Mouse (Mus musculus): ENCODE measurements around the gene Rela.

DNA sequence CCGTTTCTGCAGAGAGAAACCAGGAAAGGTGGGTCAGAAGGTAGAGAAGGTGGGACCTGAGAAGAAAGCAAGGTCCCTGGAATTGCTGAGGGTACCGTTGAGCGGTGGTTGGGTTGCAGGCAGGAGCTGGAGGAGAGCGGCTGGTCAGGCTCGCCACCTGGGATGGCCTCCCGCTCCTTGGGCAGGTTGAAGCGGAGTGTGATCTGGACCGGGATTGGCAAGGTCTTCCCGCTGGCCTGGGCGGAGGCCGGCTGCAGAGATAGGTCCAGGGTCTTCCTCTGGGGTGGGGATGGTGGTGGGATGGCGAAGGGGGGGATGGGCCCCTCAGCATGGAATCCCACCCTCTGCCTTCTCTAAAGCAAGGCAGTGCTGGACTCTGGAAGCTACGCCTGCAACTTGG, 28.6 kb upstream of the Rela start:
- TF ChIP-seq CTCF (conservative IDR thresholded peaks at IDR 0.05; ENCODE audit: low read length) (no peak), POU5F1 (IDR thresholded peaks at IDR 0.05; ENCODE audit: borderline replicate concordance, low read length) (no peak)

Measured in E14TG2a.4 (cell line).